Mouse (Mus musculus) CD4-positive, CD25-positive, alpha-beta regulatory T cell, adult 4 months (primary cell): ENCODE measurements at regions not wholly inside any gene's neighbourhood (a gene's known extent, or its start where the extent isn't known, plus 50 kb on each side); places are given as distances from the start of the nearest gene placed in this dataset.

Source experiments
- ATAC-seq: one replicate; pipeline ENCODE4 v1.8.0; 2017

DNA sequence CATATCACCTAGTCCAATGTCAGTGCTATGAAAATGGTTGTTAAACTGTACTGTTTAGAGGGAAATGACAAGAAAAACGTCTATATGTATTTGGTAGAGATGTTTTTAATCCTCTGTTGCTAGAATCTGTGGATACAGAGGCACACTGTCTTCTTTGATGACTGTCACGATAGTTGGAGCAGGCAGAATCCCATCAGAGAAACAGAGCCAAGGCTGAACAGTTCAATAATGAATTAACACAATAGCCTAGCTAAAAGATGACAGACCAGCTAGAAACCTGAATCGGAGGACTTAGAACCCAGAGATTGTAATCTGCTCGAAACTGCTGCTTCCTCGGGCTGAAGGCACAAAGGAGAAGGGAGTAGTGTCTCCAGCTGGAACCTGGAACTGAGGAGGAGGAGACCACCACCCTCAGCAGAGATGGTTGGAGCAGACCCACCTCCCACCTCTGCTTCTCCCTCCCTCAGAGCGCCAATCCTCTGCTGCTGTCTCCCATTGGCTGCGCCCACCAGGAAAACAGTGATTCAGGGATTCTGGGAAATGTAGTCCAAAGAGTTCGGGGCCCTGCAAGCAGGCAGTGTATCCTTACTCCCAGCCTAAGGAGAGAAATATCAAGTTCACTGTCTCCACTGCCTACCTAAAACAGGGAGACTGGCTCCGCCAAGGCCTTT is 98.2 kb upstream of the Mgme1 start:
- no peak for ATAC-seq

DNA sequence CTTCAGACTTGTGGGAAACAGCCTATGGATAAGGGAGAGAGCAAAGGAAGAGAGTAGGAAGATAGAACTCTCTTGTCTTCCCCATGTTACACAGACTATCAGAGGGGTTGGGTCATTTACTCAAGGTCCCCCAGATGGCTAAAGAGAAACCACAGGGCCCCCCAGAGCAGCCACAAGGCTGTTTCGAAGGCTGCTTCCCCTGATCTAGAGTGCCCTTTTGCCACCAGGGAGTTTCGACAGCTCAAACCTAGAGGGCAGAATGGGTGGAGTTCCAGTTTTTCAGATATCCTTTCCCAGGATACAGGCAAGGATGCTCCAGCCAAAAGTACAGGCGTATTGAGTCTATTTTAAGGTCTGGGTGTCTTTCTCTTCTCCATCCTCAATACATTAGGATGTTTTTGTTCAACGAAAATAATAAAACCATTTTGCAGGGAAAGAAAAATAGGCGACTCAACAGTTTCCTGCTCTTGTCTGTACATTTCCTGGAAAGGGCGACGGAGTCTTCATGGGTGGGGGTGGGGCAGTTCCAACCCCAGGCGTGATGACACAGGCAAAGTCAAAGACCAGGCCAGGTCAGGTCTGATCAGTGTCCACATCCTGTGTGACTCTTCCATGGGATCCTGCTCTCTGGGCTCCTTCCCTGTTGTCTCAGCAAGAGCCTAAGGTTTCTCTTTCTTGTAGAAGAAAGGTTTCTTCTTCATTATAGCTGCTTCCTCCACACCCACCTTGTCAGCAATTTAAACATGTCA is 96.9 kb upstream of the Mgme1 start:
- peak; percentile 20 for ATAC-seq

GRCm38 (mm10) chr2:144174366-144175035 is 96.0 kb upstream of the Mgme1 start:
- no peak for ATAC-seq

GRCm38 (mm10) chr2:144176508-144177170 is 93.8 kb upstream of the Mgme1 start:
- no peak for ATAC-seq

DNA sequence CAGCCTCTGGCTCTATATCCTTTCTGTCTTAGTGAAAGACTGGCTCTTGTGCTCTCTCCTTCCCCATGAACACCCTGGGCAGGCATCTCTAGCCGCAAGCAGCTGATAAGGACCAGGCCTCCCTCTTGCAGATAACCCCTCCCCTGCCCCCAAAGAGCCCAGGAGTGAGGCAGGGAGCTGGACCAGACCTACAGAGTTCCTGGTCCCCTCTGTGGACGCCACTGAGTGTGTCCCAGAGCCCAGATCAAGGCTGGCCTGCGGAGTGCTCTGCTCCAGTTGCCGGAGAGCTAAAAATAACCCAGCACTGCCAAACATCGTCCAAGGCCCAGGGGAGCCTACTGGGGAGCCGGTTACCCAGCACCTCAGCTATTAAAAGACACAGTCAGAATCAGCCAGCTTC is 93.2 kb upstream of the Mgme1 start:
- no peak for ATAC-seq

DNA sequence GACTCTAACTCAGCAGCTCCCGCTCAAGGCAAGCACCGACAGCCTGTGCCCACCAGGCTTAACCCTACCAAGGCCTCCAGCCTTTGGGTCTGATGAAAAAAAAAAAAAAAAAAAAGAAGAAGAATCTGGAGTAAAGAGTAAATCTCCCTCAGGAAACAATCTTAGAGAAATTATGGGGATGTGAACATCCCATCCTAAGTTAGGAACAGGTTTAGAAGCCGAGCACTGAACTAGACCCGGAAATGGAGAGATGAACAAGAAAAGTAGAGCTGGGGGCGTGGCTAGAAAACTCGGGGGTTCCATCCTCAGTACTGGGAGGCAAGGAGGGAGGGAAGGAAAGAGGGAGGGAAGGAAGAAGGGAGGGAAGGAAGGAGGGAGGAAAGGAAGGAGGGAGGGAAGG is 92.5 kb upstream of the Mgme1 start:
- no peak for ATAC-seq

DNA sequence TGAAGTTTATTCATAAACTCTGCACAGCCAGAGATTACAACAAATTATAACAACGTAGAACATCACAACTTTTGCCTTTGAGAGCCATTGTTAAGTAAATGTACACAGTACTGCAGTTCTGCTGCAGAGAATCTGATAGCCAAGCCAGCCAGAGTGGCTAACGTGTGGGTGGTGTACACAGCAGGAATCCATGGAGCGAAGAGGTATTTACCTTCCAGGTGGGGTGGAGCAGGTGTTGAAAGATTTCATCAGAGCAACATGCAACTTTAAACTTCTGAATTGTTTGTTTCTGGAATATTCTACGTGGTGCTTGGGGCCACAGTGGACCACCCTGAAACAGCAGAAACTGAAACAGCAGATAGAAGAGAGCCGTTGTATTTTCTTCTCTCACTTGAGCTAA is 88.4 kb upstream of the Mgme1 start:
- no peak for ATAC-seq

DNA sequence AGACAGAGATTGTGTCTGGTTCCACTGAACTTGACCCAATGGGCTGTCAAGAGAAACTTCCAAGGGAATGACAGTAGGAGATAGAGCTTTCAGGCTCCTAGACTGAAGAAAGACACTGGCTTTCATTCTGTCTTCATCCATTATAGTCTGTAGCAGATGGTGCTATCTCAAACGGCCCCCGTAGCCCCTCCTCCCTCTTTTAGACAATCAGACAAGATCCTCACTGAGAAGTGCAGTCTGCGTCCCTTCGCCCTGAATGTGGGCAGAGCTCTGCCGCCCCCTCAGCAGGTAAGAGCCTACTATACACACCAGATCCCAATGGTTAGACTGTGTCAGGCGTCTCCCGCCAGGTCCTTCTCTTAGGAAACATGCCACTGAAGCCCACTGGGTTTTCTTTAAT is 87.9 kb upstream of the Mgme1 start:
- no peak for ATAC-seq

DNA sequence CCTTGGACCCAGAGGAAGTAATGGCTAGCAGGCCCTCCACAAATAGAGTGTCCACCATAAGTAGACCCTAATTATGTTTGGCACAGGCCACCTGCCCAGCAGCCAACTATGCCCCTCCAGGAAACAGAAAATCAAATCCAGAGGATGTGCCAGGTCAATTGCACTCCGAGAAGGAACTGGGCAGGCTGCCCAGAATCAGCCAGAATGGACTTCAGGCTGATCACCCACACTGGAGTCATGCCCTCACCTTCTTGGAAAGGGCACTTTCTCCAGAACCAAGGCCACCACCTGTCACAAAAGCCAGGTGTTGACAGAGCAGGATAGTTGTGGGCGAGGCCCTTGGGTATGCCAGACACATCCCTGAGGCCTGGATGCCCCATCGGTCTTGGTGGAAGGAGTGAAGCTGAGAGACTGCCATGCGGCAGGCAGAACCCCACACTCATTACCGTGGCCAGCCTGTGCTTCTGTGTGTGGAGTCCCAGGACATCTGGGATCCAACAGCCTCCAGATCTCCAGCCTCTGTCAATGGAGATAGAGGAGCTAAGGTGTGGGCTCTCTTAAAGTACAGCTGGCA is 87.0 kb upstream of the Mgme1 start:
- no peak for ATAC-seq

DNA sequence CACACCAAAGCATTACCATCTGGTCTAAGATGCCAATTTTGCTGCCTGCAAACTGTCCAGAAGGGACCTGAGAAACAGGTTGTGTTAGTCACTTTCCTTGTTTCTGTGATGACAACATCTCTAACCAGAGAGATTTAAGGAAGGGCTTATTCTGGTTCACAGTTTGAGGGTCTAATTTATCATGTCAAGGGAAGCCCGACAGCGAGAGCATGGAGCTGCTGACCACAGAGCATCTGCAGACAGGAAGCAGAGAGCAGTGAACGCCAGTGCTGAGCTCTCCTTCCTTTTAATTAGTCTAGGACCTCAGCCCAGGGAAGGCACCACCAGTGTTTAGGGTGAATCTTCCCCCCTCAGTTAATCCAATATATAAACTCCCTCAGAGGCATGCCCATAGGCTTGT is 85.3 kb upstream of the Mgme1 start:
- ATAC-seq = no peak

GRCm38 (mm10) chr2:144186426-144186825 is 84.0 kb upstream of the Mgme1 start:
- ATAC-seq = no peak

DNA sequence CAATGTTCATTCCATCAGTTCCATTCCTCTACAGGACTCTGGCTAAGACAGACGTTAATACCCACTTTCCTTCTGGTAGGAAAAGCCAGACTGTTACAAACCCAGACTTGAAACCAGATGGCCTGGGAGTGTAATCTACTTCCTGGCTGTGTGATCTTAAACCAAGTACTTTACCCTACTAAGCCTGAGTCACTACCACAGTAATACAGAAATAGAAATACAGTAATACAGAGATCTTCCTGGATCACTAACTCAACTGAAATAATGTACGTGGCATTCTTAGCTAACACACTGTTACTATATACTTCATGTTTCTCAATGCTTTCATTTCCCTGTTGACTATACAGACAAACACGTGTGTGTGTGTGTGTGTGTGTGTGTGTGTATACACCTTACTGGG is 82.4 kb upstream of the Mgme1 start:
- no peak for ATAC-seq

GRCm38 (mm10) chr2:144188485-144188884 is 82.0 kb upstream of the Mgme1 start:
- ATAC-seq = no peak

DNA sequence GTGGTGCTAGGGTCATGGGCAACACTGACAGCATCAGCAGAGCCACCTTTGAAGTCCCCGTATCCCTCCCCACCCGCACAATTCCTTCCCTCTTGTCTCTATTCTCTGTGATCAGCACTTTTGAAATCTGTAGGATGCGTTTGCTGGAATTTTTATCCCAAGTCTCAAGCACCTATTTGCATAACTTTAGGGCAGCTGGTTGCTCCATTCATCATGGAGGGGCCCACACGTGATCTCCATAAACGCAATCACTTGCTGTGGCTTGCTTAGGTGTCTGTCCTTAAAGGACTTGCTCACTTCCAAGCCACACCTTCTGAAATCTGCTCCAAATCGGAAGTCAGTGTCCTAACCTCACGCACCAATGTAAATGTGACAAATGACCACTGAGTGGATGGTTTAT is 80.7 kb upstream of the Mgme1 start:
- ATAC-seq = no peak

GRCm38 (mm10) chr2:144191018-144191417 is 79.4 kb upstream of the Mgme1 start:
- no peak for ATAC-seq

DNA sequence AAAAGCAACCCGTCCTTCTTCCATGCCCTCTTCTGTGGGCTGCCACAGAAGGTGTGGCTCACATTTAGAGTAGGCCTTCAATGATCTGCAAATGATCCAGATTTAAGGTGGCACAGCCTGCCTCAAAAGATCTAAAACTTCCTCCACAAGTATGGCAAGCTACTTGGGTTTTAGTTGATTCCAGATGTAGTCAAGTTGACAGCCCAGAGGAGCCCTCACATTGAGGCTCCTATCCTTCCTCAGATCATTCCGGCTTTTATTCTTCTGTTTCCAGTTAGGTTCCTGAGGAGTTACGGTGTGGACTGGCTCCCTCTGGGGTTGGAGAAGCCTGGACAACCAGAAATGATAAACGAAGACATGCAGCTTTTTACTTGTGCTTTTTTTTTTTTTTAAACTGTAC is 78.8 kb upstream of the Mgme1 start:
- no peak for ATAC-seq

DNA sequence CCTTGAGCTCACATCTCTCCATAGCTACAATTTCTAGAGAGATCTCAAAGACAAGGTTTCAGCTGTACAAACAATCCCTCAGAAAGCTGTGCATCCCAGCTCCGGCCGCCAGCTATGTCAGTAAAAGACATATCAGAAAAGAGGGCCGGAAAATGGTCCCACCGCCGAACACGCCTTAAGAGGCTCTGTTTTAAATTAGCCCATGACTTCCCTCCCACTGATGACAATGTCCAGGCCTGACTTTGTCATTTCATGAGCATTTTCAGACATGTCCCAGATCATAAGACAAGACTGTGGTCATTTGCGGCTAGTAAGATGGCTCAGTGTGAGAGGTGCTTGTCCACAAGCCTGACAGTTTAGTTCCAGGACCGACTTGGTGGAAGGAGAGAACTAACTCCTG is 78.0 kb upstream of the Mgme1 start:
- no peak for ATAC-seq

GRCm38 (mm10) chr2:144195851-144196250 is 74.6 kb upstream of the Mgme1 start:
- no peak for ATAC-seq

DNA sequence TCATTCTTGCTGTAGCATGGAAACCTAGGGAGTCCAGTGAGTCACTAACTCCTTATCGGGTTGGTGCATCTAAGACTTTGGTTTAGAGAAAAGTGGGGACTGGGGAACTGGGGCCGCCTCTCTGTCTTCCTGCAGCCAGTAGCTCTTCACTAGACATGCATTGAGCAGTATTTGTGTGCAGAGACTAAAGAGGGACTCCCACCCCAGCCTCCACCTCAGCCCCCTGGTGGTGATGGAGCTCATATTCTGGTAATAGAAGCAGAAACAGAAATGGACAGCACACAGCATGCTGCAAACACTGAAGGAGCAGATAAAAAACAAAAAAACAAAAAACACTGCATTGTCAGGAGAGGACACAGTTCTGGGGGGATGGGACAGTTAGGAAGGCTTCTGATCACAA is 73.3 kb upstream of the Mgme1 start:
- no peak for ATAC-seq

DNA sequence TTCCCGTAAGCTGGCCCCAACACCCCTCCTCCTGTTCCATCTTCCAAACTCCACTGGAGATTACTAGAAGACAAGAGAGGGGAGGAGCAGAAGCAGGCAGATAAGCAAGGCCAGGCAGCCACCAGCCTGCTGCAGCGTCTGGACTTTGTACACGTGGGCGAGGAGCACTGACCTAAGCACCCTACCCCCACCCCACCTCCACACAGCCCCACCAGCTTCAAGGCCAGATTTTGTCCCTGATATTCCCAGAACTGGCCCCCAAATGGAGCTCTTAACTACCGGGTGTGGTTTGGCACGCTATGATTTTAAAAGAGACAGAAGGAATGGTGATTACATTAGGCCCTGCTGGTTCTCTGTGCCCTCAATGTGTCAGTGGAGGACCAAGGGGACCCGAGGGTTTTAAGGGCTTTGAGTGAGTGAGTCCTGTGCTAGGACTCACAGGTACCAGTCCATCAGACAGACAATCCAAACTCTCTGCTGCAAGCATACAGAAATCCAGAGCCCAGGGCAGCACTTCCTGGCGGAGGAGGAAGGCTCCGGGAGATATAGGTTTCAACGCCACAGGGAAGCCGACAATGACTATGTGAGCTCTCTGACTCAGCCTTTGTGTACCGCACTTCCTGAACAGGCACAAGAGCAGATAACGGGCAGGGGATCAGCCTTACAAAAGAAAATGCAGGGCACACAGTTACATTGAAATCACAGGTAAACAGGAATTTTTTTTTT is 72.0 kb upstream of the Mgme1 start:
- ATAC-seq = no peak
